Mouse (Mus musculus) testis, adult 2 months (tissue): ENCODE results near the gene Cars2. TPM values are rescaled to one million over a fixed set of nuclear protein-coding genes. Genes with fewer than 3 reads are reported as not detected.
"Not testable (repeated sequence)": the region's sequence is repeated elsewhere in the genome, so short reads cannot be mapped to it uniquely, and the experiment has no call there.

Source experiments
- H3K27ac ChIP-seq: fragments of 200-500 bp; 2 replicates; pipeline ENCODE4 v1.5.1; 2012; ENCODE audit warnings: low read depth, low read length; ENCODE audit not compliant: control insufficient read depth, insufficient read depth
- H3K27me3 ChIP-seq: fragments of 200-500 bp; 2 replicates; pipeline ENCODE4 v1.6.1; 2012; ENCODE audit warnings: mild to moderate bottlenecking, low read length, moderate library complexity; ENCODE audit not compliant: control insufficient read depth, insufficient read depth
- H3K36me3 ChIP-seq: fragments of 200-500 bp; 2 replicates; pipeline ENCODE4 v1.6.1; 2012; ENCODE audit warnings: mild to moderate bottlenecking, low read length; ENCODE audit not compliant: control insufficient read depth, insufficient read depth
- H3K4me1 ChIP-seq: fragments of 200-500 bp; 2 replicates; pipeline ENCODE4 v1.6.1; 2012; ENCODE audit warnings: low read length; ENCODE audit not compliant: control insufficient read depth, insufficient read depth
- H3K4me3 ChIP-seq: fragments of 200-500 bp; 2 replicates; pipeline ENCODE4 v1.5.1; 2012; ENCODE audit warnings: low read depth, mild to moderate bottlenecking, low read length, moderate library complexity, mixed read lengths; ENCODE audit not compliant: control insufficient read depth
- CTCF ChIP-seq: fragments of 200-500 bp; IDR thresholded peaks from 2 replicates; pipeline ENCODE4 v1.5.1; 2012; ENCODE audit warnings: low read depth, mild to moderate bottlenecking, inconsistent platforms, low read length, moderate library complexity; ENCODE audit not compliant: control insufficient read depth, insufficient read depth, insufficient replicate concordance
- POLR2A ChIP-seq: fragments of 200-500 bp; IDR thresholded peaks from 2 replicates; pipeline ENCODE4 v1.6.1; 2012; ENCODE audit warnings: low read depth, mild to moderate bottlenecking, inconsistent platforms, low read length, moderate library complexity; ENCODE audit not compliant: control insufficient read depth
- polyA plus RNA-seq: library from polyadenylated mRNA; depleted of rRNA; stranded (reverse); fragments of >200 nt; gene quantifications from 2 replicates; pipeline ENCODE4 v1.2.3, GENCODE M21; 2012

The Cars2 gene
- polyA plus RNA-seq, 1 experiment: 21.5 TPM

- H3K27me3 ChIP-seq: no peaks in the 10 kb centered on the region
- no peak overlapping the region for H3K27ac ChIP-seq
- TF ChIP-seq CTCF: no peak
- TF ChIP-seq POLR2A: no peak
- H3K4me1 ChIP-seq: no peaks in the 10 kb centered on the region
- H3K36me3 ChIP-seq: no peaks in the 10 kb centered on the region
- H3K4me3 ChIP-seq: no peak overlapping the region
Observed at GRCm38 (mm10) chr8:11574911-11575603, 24.5 kb upstream of the Cars2 start.

DNA sequence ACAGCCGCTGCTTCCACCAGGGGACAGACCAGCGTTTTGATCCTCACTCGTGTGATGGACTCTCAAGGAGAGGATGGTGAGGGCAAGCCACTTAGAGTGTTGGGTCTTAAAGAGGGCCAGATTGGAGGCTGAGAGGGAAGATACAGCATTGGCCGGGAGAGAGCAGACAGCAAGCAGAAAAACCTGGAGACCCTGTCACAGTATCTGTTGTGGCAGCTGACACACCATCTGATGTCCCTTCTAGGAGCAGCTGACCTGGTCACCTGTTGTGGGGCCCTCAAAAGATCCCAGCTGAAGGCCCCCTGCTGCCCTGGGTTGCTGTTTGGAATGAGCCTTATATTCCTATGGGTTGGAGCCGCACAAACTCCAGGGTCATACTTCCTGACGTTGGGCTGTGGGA lies 21.8 kb upstream of the Cars2 start:
- no peak overlapping the region for H3K4me3 ChIP-seq
- H3K4me1 ChIP-seq: no peaks in the 10 kb centered on the region
- no peak overlapping the region for H3K27ac ChIP-seq
- H3K27me3 ChIP-seq: no peaks in the 10 kb centered on the region
- no peak for TF ChIP-seq POLR2A
- no peak for TF ChIP-seq CTCF
- no peaks in the 10 kb centered on the region for H3K36me3 ChIP-seq

GRCm38 (mm10) chr8:11571950-11572349 lies 21.4 kb upstream of the Cars2 start:
- H3K4me3 ChIP-seq: no peak overlapping the region
- H3K36me3 ChIP-seq: no peaks in the 10 kb centered on the region
- no peaks in the 10 kb centered on the region for H3K4me1 ChIP-seq
- H3K27ac ChIP-seq: no peak overlapping the region
- no peak for TF ChIP-seq POLR2A
- no peak for TF ChIP-seq CTCF
- H3K27me3 ChIP-seq: no peaks in the 10 kb centered on the region

- no peak overlapping the region for H3K27ac ChIP-seq
- TF ChIP-seq CTCF (no peak), POLR2A (no peak)
- H3K36me3 ChIP-seq: no peaks in the 10 kb centered on the region
- H3K27me3 ChIP-seq: no peaks in the 10 kb centered on the region
- H3K4me1 ChIP-seq: no peaks in the 10 kb centered on the region
- H3K4me3 ChIP-seq: no peak overlapping the region
Observed at GRCm38 (mm10) chr8:11570742-11571141, 20.2 kb upstream of the Cars2 start.

GRCm38 (mm10) chr8:11569260-11570097 lies 18.9 kb upstream of the Cars2 start:
- H3K4me1 ChIP-seq: no peaks in the 10 kb centered on the region
- no peaks in the 10 kb centered on the region for H3K27me3 ChIP-seq
- TF ChIP-seq POLR2A (no peak), CTCF (no peak)
- no peaks in the 10 kb centered on the region for H3K36me3 ChIP-seq
- no peak overlapping the region for H3K27ac ChIP-seq
- no peak overlapping the region for H3K4me3 ChIP-seq

- not testable (repeated sequence) for H3K27me3 ChIP-seq, H3K4me1 ChIP-seq, H3K36me3 ChIP-seq, H3K27ac ChIP-seq, H3K4me3 ChIP-seq
Observed at GRCm38 (mm10) chr8:11568193-11568592, 17.6 kb upstream of the Cars2 start.

DNA sequence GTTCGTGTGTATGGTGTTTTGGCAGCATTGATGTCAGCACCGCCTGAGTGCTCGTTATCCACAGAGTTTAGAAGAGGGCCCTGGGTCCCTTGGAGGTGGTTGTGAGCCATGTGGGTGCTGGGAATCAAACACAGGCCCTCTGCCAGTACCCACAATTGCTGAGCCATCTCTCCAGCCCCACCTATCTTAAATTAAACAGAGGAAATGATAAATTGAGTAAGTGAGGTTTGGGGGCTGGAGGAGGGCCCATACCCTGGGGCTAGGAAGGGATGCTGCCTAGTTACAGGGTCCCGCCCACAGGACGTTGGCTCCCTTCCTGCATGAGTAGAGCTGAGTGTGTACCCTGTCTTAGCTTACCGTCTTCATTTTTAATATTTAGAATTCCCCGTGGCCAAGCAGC lies 14.1 kb upstream of the Cars2 start:
- TF ChIP-seq CTCF: no peak
- no peak for TF ChIP-seq POLR2A
- no peaks in the 10 kb centered on the region for H3K27me3 ChIP-seq
- H3K4me1 ChIP-seq: no peaks in the 10 kb centered on the region; the same call in none of the 2 replicates
- H3K27ac ChIP-seq: no peak overlapping the region
- no peak overlapping the region for H3K4me3 ChIP-seq
- no peaks in the 10 kb centered on the region; the same call in 1 of the 2 replicates for H3K36me3 ChIP-seq
